Mouse (Mus musculus) heart, postnatal 4 days (tissue): ENCODE results near the gene Thoc3. TPM values are rescaled to one million over a fixed set of nuclear protein-coding genes. Genes with fewer than 3 reads are reported as not detected.
A peak's percentile ranks its signal among the peaks of the same experiment; 100 is the strongest.

ENCODE experiments used
- DNase-seq: peaks from one replicate; pipeline ENCODE4 v3.0.0; 2021
- total RNA-seq, 2 experiments: library from RNA; stranded (reverse); gene quantifications; 2 replicates each; pipeline ENCODE4 v1.2.3; 2021

Thoc3 gene
- total RNA-seq, 2 experiments from 2014 or later: 43.4 to 44.0 TPM

- DNase-seq: no peak
Measured at GRCm38 (mm10) chr13:54443693-54444092, 25.0 kb downstream of the Thoc3 start.

- DNase-seq: no peak
Measured at GRCm38 (mm10) chr13:54439912-54440311, 28.7 kb downstream of the Thoc3 start.

GRCm38 (mm10) chr13:54438814-54439213 is 29.8 kb downstream of the Thoc3 start:
- no peak for DNase-seq

- no peak for DNase-seq
Measured at GRCm38 (mm10) chr13:54437083-54437482, 31.6 kb downstream of the Thoc3 start.

GRCm38 (mm10) chr13:54436666-54437065 is 32.0 kb downstream of the Thoc3 start:
- peak; percentile 59 for DNase-seq

- DNase-seq: no peak
Measured at GRCm38 (mm10) chr13:54431161-54431560, 37.5 kb downstream of the Thoc3 start.

GRCm38 (mm10) chr13:54430051-54430450 is 38.6 kb downstream of the Thoc3 start:
- DNase-seq: no peak

- no peak for DNase-seq
Measured at GRCm38 (mm10) chr13:54428771-54429170, 39.9 kb downstream of the Thoc3 start.

- no peak for DNase-seq
Measured at GRCm38 (mm10) chr13:54426781-54427655, 41.6 kb downstream of the Thoc3 start.

- DNase-seq: no peak
Measured at GRCm38 (mm10) chr13:54425269-54425668, 43.4 kb downstream of the Thoc3 start.

- DNase-seq: no peak
Measured at GRCm38 (mm10) chr13:54420226-54420625, 48.4 kb downstream of the Thoc3 start.

- no peak for DNase-seq
Measured at GRCm38 (mm10) chr13:54418781-54419327, 49.8 kb downstream of the Thoc3 start.

GRCm38 (mm10) chr13:54415059-54415458 is 53.6 kb downstream of the Thoc3 start:
- no peak for DNase-seq

- DNase-seq: no peak
Measured at GRCm38 (mm10) chr13:54412721-54413120, 55.9 kb downstream of the Thoc3 start.

GRCm38 (mm10) chr13:54412236-54412635 is 56.4 kb downstream of the Thoc3 start:
- DNase-seq: no peak

- DNase-seq: no peak
Measured at GRCm38 (mm10) chr13:54411656-54412055, 57.0 kb downstream of the Thoc3 start.

Other genes with a start within 250 kb of the Thoc3 start
- gene Cplx2, start 97.5 kb downstream of the Thoc3 start, total RNA-seq: 10 to 100 TPM; 12.6 to 12.7 TPM
- gene Simc1, start 34.9 kb upstream of the Thoc3 start, total RNA-seq: 1 to 10 TPM; 4.7 to 5.4 TPM
- 10 to 100 TPM; 83.7 to 87.2 TPM for gene 4833439L19Rik, start 96.6 kb upstream of the Thoc3 start, total RNA-seq
- gene Arl10, start 106.2 kb upstream of the Thoc3 start, total RNA-seq: 10 to 100 TPM; 13.3 to 13.7 TPM
- gene Nop16, start 121.2 kb upstream of the Thoc3 start, total RNA-seq: 10 to 100 TPM; 21.8 to 21.9 TPM
- 100 to 1,000 TPM; 224 to 238 TPM for gene Higd2a, start 121.4 kb upstream of the Thoc3 start, total RNA-seq
- gene Cltb, start 142.5 kb upstream of the Thoc3 start, total RNA-seq: 10 to 100 TPM; 90.0 to 96.8 TPM
- gene Faf2, start 152.9 kb upstream of the Thoc3 start, total RNA-seq: 10 to 100 TPM; 41.7 to 42.8 TPM
- gene Rnf44, start 225.1 kb upstream of the Thoc3 start, total RNA-seq: 10 to 100 TPM; 60.7 to 67.0 TPM
- gene Cdhr2, start 232.6 kb upstream of the Thoc3 start, total RNA-seq: not detected